Mouse (Mus musculus): ENCODE results near the gene Ndufb10.
"Not testable (repeated sequence)": the region's sequence is repeated elsewhere in the genome, so short reads cannot be mapped to it uniquely, and the experiment has no call there.

The Ndufb10 gene

GRCm38 (mm10) chr17:24736330-24737051 is 12.2 kb upstream of the Ndufb10 start, which contains the start of gene Msrb1:
Gene Msrb1, plus strand, starts transcription at chr17:24736642.
- in situ Hi-C loops (cut with MboI; ENCODE audit: low pct_unique_long_range_greater_than_20kb in 1 of 2, low sequenced_read_pairs in 2 of 2, unreplicated experiment in 1 of 2) = no loop called here

- in situ Hi-C loops (cut with MboI; ENCODE audit: low pct_unique_long_range_greater_than_20kb in 1 of 2, low sequenced_read_pairs in 2 of 2, unreplicated experiment in 1 of 2) = no loop called here
Measured at GRCm38 (mm10) chr17:24735446-24735845, 11.2 kb upstream of the Ndufb10 start.

- in situ Hi-C loops (cut with MboI; ENCODE audit: low pct_unique_long_range_greater_than_20kb in 1 of 2, low sequenced_read_pairs in 2 of 2, unreplicated experiment in 1 of 2) = no loop called here
Measured at GRCm38 (mm10) chr17:24734513-24734912, 10.2 kb upstream of the Ndufb10 start.

- in situ Hi-C loops (cut with MboI; ENCODE audit: low pct_unique_long_range_greater_than_20kb in 1 of 2, low sequenced_read_pairs in 2 of 2, unreplicated experiment in 1 of 2) = no loop called here
Measured at GRCm38 (mm10) chr17:24733434-24734050, 9.3 kb upstream of the Ndufb10 start.

GRCm38 (mm10) chr17:24732233-24732935 is 8.1 kb upstream of the Ndufb10 start:
- in situ Hi-C loops (cut with MboI; ENCODE audit: low pct_unique_long_range_greater_than_20kb in 1 of 2, low sequenced_read_pairs in 2 of 2, unreplicated experiment in 1 of 2) = no loop called here

- in situ Hi-C loops (cut with MboI; ENCODE audit: low pct_unique_long_range_greater_than_20kb in 1 of 2, low sequenced_read_pairs in 2 of 2, unreplicated experiment in 1 of 2) = no loop called here
Measured at GRCm38 (mm10) chr17:24730787-24731186, 6.5 kb upstream of the Ndufb10 start.

- in situ Hi-C loops (cut with MboI; ENCODE audit: low pct_unique_long_range_greater_than_20kb in 1 of 2, low sequenced_read_pairs in 2 of 2, unreplicated experiment in 1 of 2) = no loop called here
Measured at GRCm38 (mm10) chr17:24729067-24729466, 4.8 kb upstream of the Ndufb10 start.

- in situ Hi-C loops (cut with MboI; ENCODE audit: low pct_unique_long_range_greater_than_20kb in 1 of 2, low sequenced_read_pairs in 2 of 2, unreplicated experiment in 1 of 2) = no loop called here
Measured at GRCm38 (mm10) chr17:24728184-24728583, 3.9 kb upstream of the Ndufb10 start.

GRCm38 (mm10) chr17:24727618-24728017 is 3.3 kb upstream of the Ndufb10 start, which contains the start of gene Rpl3l:
Gene Rpl3l, plus strand, starts transcription at chr17:24727820.
- in situ Hi-C loops (cut with MboI; ENCODE audit: low pct_unique_long_range_greater_than_20kb in 1 of 2, low sequenced_read_pairs in 2 of 2, unreplicated experiment in 1 of 2) = no loop called here

- in situ Hi-C loops (cut with MboI; ENCODE audit: low pct_unique_long_range_greater_than_20kb in 1 of 2, low sequenced_read_pairs in 2 of 2, unreplicated experiment in 1 of 2) = no loop called here
Measured at GRCm38 (mm10) chr17:24725637-24726390, 1.5 kb upstream of the Ndufb10 start.

GRCm38 (mm10) chr17:24723881-24724180 is 447 bp downstream of the Ndufb10 start:
- in situ Hi-C loops (cut with MboI; ENCODE audit: low pct_unique_long_range_greater_than_20kb in 1 of 2, low sequenced_read_pairs in 2 of 2, unreplicated experiment in 1 of 2) = no loop called here

- in situ Hi-C loops (cut with MboI; ENCODE audit: low pct_unique_long_range_greater_than_20kb in 1 of 2, low sequenced_read_pairs in 2 of 2, unreplicated experiment in 1 of 2) = no loop called here
Measured at GRCm38 (mm10) chr17:24723122-24723880, 977 bp downstream of the Ndufb10 start.

- in situ Hi-C loops (cut with MboI; ENCODE audit: low pct_unique_long_range_greater_than_20kb in 1 of 2, low sequenced_read_pairs in 2 of 2, unreplicated experiment in 1 of 2) = no loop called here
Measured at GRCm38 (mm10) chr17:24722220-24722924, 1.9 kb downstream of the Ndufb10 start.

- in situ Hi-C loops (cut with MboI; ENCODE audit: low pct_unique_long_range_greater_than_20kb in 1 of 2, low sequenced_read_pairs in 2 of 2, unreplicated experiment in 1 of 2) = not testable (repeated sequence)
Measured at GRCm38 (mm10) chr17:24721383-24721955, 2.8 kb downstream of the Ndufb10 start.

- in situ Hi-C loops (cut with MboI; ENCODE audit: low pct_unique_long_range_greater_than_20kb in 1 of 2, low sequenced_read_pairs in 2 of 2, unreplicated experiment in 1 of 2) = not testable (repeated sequence)
Measured at GRCm38 (mm10) chr17:24720616-24721015, 3.7 kb downstream of the Ndufb10 start.

GRCm38 (mm10) chr17:24719494-24720222 is 4.6 kb downstream of the Ndufb10 start:
- in situ Hi-C loops (cut with MboI; ENCODE audit: low pct_unique_long_range_greater_than_20kb in 1 of 2, low sequenced_read_pairs in 2 of 2, unreplicated experiment in 1 of 2) = no loop called here

GRCm38 (mm10) chr17:24718938-24719337 is 5.3 kb downstream of the Ndufb10 start:
- in situ Hi-C loops (cut with MboI; ENCODE audit: low pct_unique_long_range_greater_than_20kb in 1 of 2, low sequenced_read_pairs in 2 of 2, unreplicated experiment in 1 of 2) = not testable (repeated sequence)
